Mouse (Mus musculus): ENCODE measurements around the gene Cdkl3.

The Cdkl3 gene

GRCm38 (mm10) chr11:52011541-52011940 is 7.5 kb downstream of the Cdkl3 start:
- DNase-seq (ENCODE audit: low spot score): no peak

- DNase-seq (ENCODE audit: low spot score): no peak
These were observed 14.2 kb downstream of the Cdkl3 start for GRCm38 (mm10) chr11:52018217-52018616.

GRCm38 (mm10) chr11:52032356-52032755 is 28.3 kb downstream of the Cdkl3 start:
- DNase-seq (ENCODE audit: low spot score): no peak

- peak; percentile 62 for DNase-seq (ENCODE audit: low spot score)
These were observed 29.9 kb downstream of the Cdkl3 start for GRCm38 (mm10) chr11:52033953-52034352.

- no peak for DNase-seq (ENCODE audit: low spot score)
These were observed 31.9 kb downstream of the Cdkl3 start for GRCm38 (mm10) chr11:52035905-52036304.

GRCm38 (mm10) chr11:52037659-52038058 is 33.6 kb downstream of the Cdkl3 start:
- DNase-seq (ENCODE audit: low spot score): no peak

GRCm38 (mm10) chr11:52043224-52043623 is 39.2 kb downstream of the Cdkl3 start:
- DNase-seq (ENCODE audit: low spot score): peak; percentile 46

GRCm38 (mm10) chr11:52044156-52044555 is 40.1 kb downstream of the Cdkl3 start:
- DNase-seq (ENCODE audit: low spot score): no peak

- DNase-seq (ENCODE audit: low spot score): peak; percentile 29
These were observed 42.6 kb downstream of the Cdkl3 start for GRCm38 (mm10) chr11:52046446-52047165.

- peak; percentile 51 for DNase-seq (ENCODE audit: low spot score)
These were observed 49.4 kb downstream of the Cdkl3 start for GRCm38 (mm10) chr11:52053371-52053770.

GRCm38 (mm10) chr11:52054728-52055127 is 50.7 kb downstream of the Cdkl3 start:
- no peak for DNase-seq (ENCODE audit: low spot score)

- no peak for DNase-seq (ENCODE audit: low spot score)
These were observed 52.2 kb downstream of the Cdkl3 start for GRCm38 (mm10) chr11:52056198-52056597.

- DNase-seq (ENCODE audit: low spot score): no peak
These were observed 55.0 kb downstream of the Cdkl3 start for GRCm38 (mm10) chr11:52059001-52059400.

- no peak for DNase-seq (ENCODE audit: low spot score)
These were observed 56.3 kb downstream of the Cdkl3 start for GRCm38 (mm10) chr11:52060315-52060714.

GRCm38 (mm10) chr11:52062406-52062805 is 58.4 kb downstream of the Cdkl3 start:
- no peak for DNase-seq (ENCODE audit: low spot score)

GRCm38 (mm10) chr11:52064398-52064797 is 60.4 kb downstream of the Cdkl3 start:
- peak; percentile 31 for DNase-seq (ENCODE audit: low spot score)

- DNase-seq (ENCODE audit: low spot score): no peak
These were observed 61.8 kb downstream of the Cdkl3 start for GRCm38 (mm10) chr11:52065841-52066240.

GRCm38 (mm10) chr11:52071768-52072167 is 67.7 kb downstream of the Cdkl3 start:
- DNase-seq (ENCODE audit: low spot score): peak; percentile 36

- no peak for DNase-seq (ENCODE audit: low spot score)
These were observed 69.6 kb downstream of the Cdkl3 start for GRCm38 (mm10) chr11:52073528-52074170.

GRCm38 (mm10) chr11:52074626-52075470 is 70.8 kb downstream of the Cdkl3 start:
- DNase-seq (ENCODE audit: low spot score): no peak

- no peak for DNase-seq (ENCODE audit: low spot score)
These were observed 72.0 kb downstream of the Cdkl3 start for GRCm38 (mm10) chr11:52075794-52076633.
